Mouse (Mus musculus): ENCODE measurements around the gene Tefm.

DNA sequence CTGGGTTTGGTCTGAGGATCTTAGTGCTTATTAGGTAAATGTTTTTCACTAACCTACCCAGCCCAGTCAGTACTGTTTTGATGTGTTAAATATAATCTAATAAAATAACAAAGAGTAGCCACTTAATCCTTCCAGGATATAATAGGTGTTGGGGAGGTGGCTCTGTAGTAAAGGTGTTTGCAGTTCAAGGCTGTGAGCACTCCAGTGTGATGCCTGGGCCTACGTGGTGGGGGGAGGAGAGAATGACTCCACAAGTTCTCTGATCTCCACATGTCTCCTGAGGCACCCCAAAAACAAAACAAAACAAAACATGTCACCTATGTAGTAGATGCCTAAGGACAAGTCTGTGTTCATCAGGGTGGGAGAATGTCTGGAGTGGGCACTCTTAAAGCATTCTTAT is 9.9 kb downstream of the Tefm start:
- TF ChIP-seq GATA1 (IDR thresholded peaks at IDR 0.05; ENCODE audit: borderline replicate concordance, low read length) (no peak), FLI1 (IDR thresholded peaks at IDR 0.05; ENCODE audit: low read length) (no peak)
